Mouse (Mus musculus) lung, postnatal 14 days (tissue): ENCODE data around the gene Fgf2.
A peak's percentile ranks its signal among the peaks of the same experiment; 100 is the strongest.

Experiments used
- DNase-seq: peaks from one replicate; pipeline ENCODE4 v3.0.0; 2021

The Fgf2 gene

DNA sequence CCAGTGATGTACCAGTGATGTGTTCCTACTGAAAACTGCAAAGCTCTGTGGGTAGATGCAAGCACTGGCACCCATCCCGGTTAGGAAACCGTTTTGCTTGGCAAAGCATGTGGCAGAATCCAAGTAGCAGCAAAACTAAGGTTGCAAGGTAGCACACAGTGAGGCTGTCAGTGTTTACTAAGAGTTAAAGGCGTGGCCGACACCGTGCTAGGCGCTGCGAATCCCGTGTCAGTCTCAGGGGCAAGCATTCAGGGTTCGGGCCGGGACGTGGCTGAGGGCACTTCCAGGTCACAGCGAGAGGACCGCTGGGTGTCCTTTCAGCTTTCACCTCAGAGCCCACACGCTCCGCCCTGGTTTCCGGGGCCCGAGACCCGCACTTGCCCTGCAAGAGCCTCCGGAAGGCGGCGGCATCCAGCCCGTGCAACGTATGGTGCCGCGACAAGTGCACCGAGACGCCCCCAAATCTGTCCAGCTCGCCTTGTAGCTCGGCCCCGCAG, 70.9 kb downstream of the Fgf2 start:
- peak; percentile 65 for DNase-seq

GRCm38 (mm10) chr3:37419458-37419991, 71.4 kb downstream of the Fgf2 start, which contains the start of gene Spata5:
Gene Spata5, plus strand, starts transcription at chr3:37419896.
- peak; percentile 98 for DNase-seq

DNA sequence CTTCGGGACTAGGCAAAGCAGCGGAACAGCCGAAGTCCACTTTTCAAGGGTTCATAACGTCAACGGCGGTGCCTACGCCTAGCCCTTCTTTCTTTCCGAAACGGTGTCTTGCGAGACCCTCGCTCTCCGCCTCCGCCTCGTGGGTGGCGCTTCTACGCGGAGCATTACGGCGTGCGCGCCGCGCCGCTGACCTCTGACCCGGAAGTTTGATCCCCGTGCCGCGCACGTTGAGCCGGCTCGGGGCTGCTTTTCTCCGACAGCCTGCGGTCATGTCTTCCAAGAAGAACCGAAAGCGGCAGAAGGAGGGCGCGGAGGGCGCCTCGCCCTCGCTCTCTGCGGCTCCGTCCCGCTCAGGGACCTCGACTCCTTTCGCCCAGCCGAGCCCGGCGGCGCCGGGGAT, 71.9 kb downstream of the Fgf2 start, which contains the start of gene Nudt6:
Gene Nudt6 (minus strand): TSS at position 140 of the 400 bp plus-strand sequence.
- DNase-seq, result peak; percentile 93

DNA sequence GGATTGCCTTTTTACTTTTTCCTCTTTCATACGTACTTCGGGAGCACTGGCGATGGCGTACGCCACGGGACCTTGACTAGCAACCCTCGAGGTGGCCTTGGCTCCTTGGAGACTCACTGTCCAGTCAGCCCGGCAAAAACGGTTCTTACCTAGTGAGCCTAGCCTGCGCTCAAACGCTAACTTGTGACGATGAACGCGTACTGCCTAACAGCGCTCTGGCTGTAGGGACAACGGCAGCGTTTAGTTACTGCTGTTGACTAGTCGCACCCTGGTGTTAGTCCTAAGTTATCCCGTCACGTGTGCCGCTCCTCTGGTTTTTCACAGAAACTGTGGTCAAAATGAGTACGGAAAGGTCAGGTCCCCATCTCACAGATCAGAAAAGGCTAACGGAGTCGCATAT, 72.5 kb downstream of the Fgf2 start:
- no peak for DNase-seq

DNA sequence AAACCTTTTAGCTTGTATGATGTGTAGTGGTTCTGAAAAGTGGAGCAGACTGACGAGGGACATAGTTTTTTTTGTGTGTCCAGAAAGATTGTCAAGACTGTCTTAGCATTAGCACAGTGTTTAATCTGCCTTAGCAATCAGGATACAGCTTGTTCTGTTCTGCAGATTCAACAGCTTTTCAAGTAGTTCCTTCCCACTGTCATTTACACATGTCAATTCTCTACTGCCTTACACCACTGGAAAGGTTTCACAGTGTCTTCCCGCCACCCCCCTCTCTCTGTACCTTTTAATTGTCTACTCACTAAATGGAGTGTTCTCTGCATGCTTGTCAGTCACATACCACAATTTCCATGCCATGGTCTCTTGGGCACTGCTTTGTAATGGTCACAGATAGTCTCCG, 73.0 kb downstream of the Fgf2 start:
- no peak for DNase-seq

DNA sequence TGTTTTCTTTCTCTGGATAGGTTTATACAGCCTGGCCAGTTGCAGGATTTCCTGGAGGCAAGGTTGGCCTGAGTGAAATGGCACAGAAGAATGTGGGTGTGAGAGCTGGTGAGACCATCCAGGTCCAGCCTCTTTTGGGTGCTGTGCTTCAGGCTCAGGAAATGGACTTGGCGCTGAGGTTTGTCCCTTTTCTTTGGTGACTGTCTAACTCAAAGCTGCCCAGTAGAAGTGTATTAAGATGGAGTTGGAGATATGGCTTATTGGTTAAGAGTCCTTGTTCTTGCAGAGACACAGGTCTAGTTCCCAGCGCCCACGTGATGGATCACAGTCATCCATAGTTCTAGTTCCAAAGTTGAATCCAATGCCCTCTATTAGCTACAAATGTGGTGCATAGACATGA, 77.9 kb downstream of the Fgf2 start:
- DNase-seq, result no peak

DNA sequence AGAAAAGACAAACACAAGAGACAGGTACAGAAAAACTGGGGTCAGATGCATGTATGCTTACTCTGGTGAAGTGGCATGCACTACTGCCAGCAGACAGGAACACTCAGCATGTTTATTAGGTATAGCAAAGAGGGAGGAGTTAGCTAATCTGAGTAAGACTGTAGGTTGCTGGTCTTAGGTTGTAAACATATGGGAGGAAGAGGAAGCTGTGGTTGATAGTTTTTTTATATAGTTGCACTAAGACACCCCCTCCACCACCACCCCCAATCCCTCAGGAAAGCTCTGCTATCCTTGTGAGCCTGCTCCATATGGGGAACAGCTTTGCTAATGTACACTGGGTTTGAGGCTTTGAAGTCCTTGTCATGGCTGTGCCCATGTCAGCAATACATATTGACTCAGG, 82.2 kb downstream of the Fgf2 start:
- no peak for DNase-seq

DNA sequence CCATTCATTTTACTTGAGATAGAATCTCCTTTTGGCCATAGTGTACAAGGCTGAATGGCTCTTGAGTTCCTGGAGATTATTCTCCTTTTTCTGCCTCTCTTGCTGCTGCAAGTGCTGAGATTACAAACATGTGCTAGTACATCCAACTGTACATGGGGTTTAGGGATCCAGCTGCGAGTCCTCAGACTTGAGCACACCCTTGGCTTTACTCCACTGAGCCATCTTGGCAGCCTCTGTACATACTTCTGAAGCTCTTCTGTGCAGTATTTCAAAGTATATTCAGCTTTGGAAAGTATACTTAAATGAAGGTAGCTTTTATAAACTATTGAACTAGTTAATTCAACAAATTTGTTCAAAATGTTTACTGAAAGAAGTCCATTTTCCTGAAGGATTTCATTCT, 91.6 kb downstream of the Fgf2 start:
- DNase-seq, result peak; percentile 13

- no peak for DNase-seq
Observed at GRCm38 (mm10) chr3:37443409-37443808, 95.3 kb downstream of the Fgf2 start.

DNA sequence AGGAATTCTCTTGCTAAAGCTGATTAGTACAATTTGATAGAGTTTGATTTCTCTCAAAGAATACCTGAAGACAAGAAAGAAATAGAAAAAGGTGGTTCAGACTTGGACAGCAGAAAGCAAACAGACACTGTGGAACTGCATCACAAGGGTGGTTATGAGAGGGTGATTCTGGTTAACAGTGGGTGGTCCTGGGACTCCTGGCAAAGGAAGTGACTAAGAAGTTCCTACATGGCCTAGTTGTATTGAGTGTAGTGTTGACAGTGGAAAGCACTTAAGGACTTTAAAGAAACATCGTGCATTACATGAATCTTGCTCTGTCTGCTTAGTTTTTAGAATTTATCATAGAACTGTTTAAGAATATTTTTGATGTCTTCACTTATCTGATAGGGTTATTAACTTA, 107.8 kb downstream of the Fgf2 start:
- DNase-seq, result no peak
